ENCODE assay signal across 21 mouse cellular contexts in the genomic region with DNA sequence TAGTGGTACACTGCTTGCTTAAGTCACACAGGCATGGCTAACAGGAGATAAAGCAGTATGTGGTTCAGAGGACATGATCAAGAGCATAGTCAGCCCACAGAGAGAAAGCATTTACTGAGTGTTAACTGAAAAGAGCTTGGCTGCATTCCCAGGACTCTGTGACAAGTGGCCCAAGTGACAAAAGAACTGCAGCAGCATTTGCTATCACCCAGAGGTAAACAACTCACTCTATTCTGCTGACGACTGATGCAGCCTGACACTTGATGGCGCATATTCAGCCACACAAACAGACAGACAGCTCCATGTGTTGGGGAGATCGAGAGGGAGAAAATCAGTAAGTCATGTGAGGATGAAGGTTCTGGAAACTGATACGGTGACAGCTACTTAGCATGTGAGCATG. TPM values are rescaled to one million over a fixed set of nuclear protein-coding genes. Genes with fewer than 3 reads are reported as not detected.
DNase-seq lines count a peak whose midpoint lies in the region; ATAC-seq and TF ChIP-seq lines count a peak whose summit lies in the region.
"Had no signal": no experiment of that assay in that cellular context is flagged by ENCODE, and none has a peak within 500 bp of the region (broad histone marks: within the 10 kb centered on the region; RNA-seq: fewer than 3 reads in every experiment).

No protein-coding gene starts in this region.

- peak; percentile 55 to 58 for DNase-seq in heart, adult 18-20 months
- DNase-seq in heart, embryonic 10.5 days (ENCODE audit: low spot score) = no peak
- DNase-seq in brain, adult 2 months (ENCODE audit: low read depth, low spot score) = peak; percentile 64
- peak; percentile 41 to 68 for DNase-seq in heart, adult 9 months (ENCODE audit: low spot score in 2 of 2)
- DNase-seq in heart, postnatal 0 days (ENCODE audit: low spot score) = peak; percentile 89
- no peak for DNase-seq in natural killer cell, adult 2 months (ENCODE audit: low spot score in 2 of 2)
- no peak for DNase-seq in kidney, adult 18-20 months
- DNase-seq: cerebellum, adult 9-10 months; gastrocnemius, postnatal 10 days; midbrain, embryonic 14.5 days; right cerebral cortex, postnatal 25 days; thymus, adult 18-20 months had no signal

- no peak for TF ChIP-seq CTCF in heart, postnatal 0 days (IDR thresholded peaks at IDR 0.05; ENCODE audit: low read depth)

- peak; percentile 82 for ATAC-seq in heart, postnatal 0 days (ENCODE audit: insufficient read depth, low read depth)
- ATAC-seq: hindbrain, embryonic 16.5 days; intestine, embryonic 16.5 days; lung, postnatal 0 days had no signal

- H3K36me3 ChIP-seq in heart, embryonic 10.5 days = peaks cover 60% of the 10 kb centered on the region
- peaks cover 44% of the 10 kb centered on the region for H3K36me3 ChIP-seq in heart, postnatal 0 days (replicated peaks; ENCODE audit: control insufficient read depth, insufficient read depth, low read length)

- H3K4me2 ChIP-seq in heart, postnatal 0 days (ENCODE audit: low read depth, low read length) = no peak overlapping the region
- H3K4me2 ChIP-seq: embryonic facial prominence, embryonic 12.5 days; kidney, embryonic 15.5 days; limb, embryonic 13.5 days; liver, embryonic 15.5 days had no signal

- no peaks in the 10 kb centered on the region for H3K27me3 ChIP-seq in heart, embryonic 10.5 days (ENCODE audit: insufficient read depth, poor library complexity, severe bottlenecking)
- H3K27me3 ChIP-seq in heart, postnatal 0 days (ENCODE audit: control insufficient read depth, insufficient read depth, low read length) = no peaks in the 10 kb centered on the region
- H3K27me3 ChIP-seq: embryonic facial prominence, embryonic 12.5 days; kidney, embryonic 15.5 days; limb, embryonic 13.5 days; liver, embryonic 15.5 days had no signal

- no peak overlapping the region for H3K4me3 ChIP-seq in heart, embryonic 10.5 days
- no peak overlapping the region for H3K4me3 ChIP-seq in heart, postnatal 0 days (ENCODE audit: low read depth, low read length)
- H3K4me3 ChIP-seq: embryonic facial prominence, embryonic 12.5 days; erythroblast, embryonic 14.5 days; kidney, embryonic 15.5 days; limb, embryonic 13.5 days; liver, embryonic 15.5 days had no signal

- peaks cover 9% of the 10 kb centered on the region for H3K4me1 ChIP-seq in heart, embryonic 10.5 days
- no peaks in the 10 kb centered on the region for H3K4me1 ChIP-seq in heart, postnatal 0 days (ENCODE audit: control insufficient read depth, insufficient read depth)

- H3K9ac ChIP-seq in heart, postnatal 0 days (replicated peaks; ENCODE audit: low read depth, low read length) = no peak overlapping the region
- H3K9ac ChIP-seq: embryonic facial prominence, embryonic 12.5 days; kidney, embryonic 15.5 days; limb, embryonic 13.5 days; liver, embryonic 15.5 days had no signal

- peak; percentile 89 for TF ChIP-seq EP300 in heart, postnatal 0 days (IDR thresholded peaks at IDR 0.05; ENCODE audit: low read depth)

- no peaks in the 10 kb centered on the region for H3K9me3 ChIP-seq in heart, embryonic 10.5 days
- no peaks in the 10 kb centered on the region for H3K9me3 ChIP-seq in heart, postnatal 0 days (replicated peaks; ENCODE audit: control insufficient read depth, low read length)
- H3K9me3 ChIP-seq: embryonic facial prominence, embryonic 12.5 days; kidney, embryonic 15.5 days; limb, embryonic 13.5 days; liver, embryonic 15.5 days had no signal

- 80% methylated on average over 4 of the region's 4 CpGs for WGBS in heart, embryonic 10.5 days
- 24% methylated on average over 4 of the region's 4 CpGs for WGBS in heart, postnatal 0 days

- H3K27ac ChIP-seq in heart, embryonic 10.5 days = no peak overlapping the region
- peak overlapping the region; percentile 76 for H3K27ac ChIP-seq in heart, postnatal 0 days (ENCODE audit: low read depth)
- H3K27ac ChIP-seq: embryonic facial prominence, embryonic 12.5 days; kidney, embryonic 15.5 days; limb, embryonic 13.5 days; liver, embryonic 15.5 days had no signal

RNA-seq across cellular contexts. Expression of gene Dhx37, which starts 20.2 kb away (rescaled TPM):
- 10 to 100 TPM; 13.4 to 14.1 TPM for total RNA-seq in heart, adult 18-20 months (2021)
- polyA plus RNA-seq in heart, embryonic 10.5 days (2016; fragmentation: Nextera tagmentation; extraction: Ambion mirVana) = 15.9 and 18.7 TPM in 2 replicates
- total RNA-seq in heart, postnatal 0 days (2014; rRNA removed; ENCODE audit: low replicate concordance) = 5.9 and 16.2 TPM in 2 replicates
- 5.5 and 6.8 TPM in 2 replicates for polyA plus RNA-seq in heart, postnatal 0 days (2015; fragmentation: Nextera tagmentation; extraction: Ambion mirVana)

RNA-seq across cellular contexts. Expression of gene Ubc, which starts 23.8 kb away (rescaled TPM):
- total RNA-seq in heart, adult 18-20 months (2021) = 1,000 to 10,000 TPM; 1,625 to 1,638 TPM
- polyA plus RNA-seq in heart, embryonic 10.5 days (2016; fragmentation: Nextera tagmentation; extraction: Ambion mirVana) = 921 and 966 TPM in 2 replicates
- 889 and 1,003 TPM in 2 replicates for total RNA-seq in heart, postnatal 0 days (2014; rRNA removed; ENCODE audit: low replicate concordance)
- polyA plus RNA-seq in heart, postnatal 0 days (2015; fragmentation: Nextera tagmentation; extraction: Ambion mirVana) = 742 and 892 TPM in 2 replicates

RNA-seq across cellular contexts. Expression of gene Gm10382, which starts 24.6 kb away (rescaled TPM):
- under 1 TPM in 1 of 2 experiments, not detected in 1; 0.23 TPM for total RNA-seq in heart, adult 18-20 months (2021)
- polyA plus RNA-seq in heart, embryonic 10.5 days (2016; fragmentation: Nextera tagmentation; extraction: Ambion mirVana) = 0.34 and 0.67 TPM in 2 replicates
- not detected in 2 replicates for total RNA-seq in heart, postnatal 0 days (2014; rRNA removed; ENCODE audit: low replicate concordance)
- polyA plus RNA-seq in heart, postnatal 0 days (2015; fragmentation: Nextera tagmentation; extraction: Ambion mirVana) = 0.32 and 0.78 TPM in 2 replicates
- polyA plus RNA-seq: large intestine, adult 2 months had no signal

RNA-seq across cellular contexts. Expression of gene Bri3bp, which starts 27.6 kb away (rescaled TPM):
- 10 to 100 TPM; 50.9 to 54.5 TPM for total RNA-seq in heart, adult 18-20 months (2021)
- polyA plus RNA-seq in heart, embryonic 10.5 days (2016; fragmentation: Nextera tagmentation; extraction: Ambion mirVana) = 45.6 and 52.9 TPM in 2 replicates
- 27.8 and 41.5 TPM in 2 replicates for total RNA-seq in heart, postnatal 0 days (2014; rRNA removed; ENCODE audit: low replicate concordance)
- polyA plus RNA-seq in heart, postnatal 0 days (2015; fragmentation: Nextera tagmentation; extraction: Ambion mirVana) = 59.2 and 65.8 TPM in 2 replicates

Comparison
In these comparisons a context has a peak if more than half of its experiments do, and no peak if none do; other contexts are left out.
1. DNase-seq: peak in heart, adult 18-20 months (2 of 2), brain, adult 2 months (single experiment), heart, adult 9 months (2 of 2) and heart, postnatal 0 days (single experiment); none in heart, embryonic 10.5 days (single experiment), natural killer cell, adult 2 months (0 of 2) and kidney, adult 18-20 months (single experiment).